Mouse (Mus musculus): ENCODE data around the gene Thap7. TPM values are rescaled to one million over a fixed set of nuclear protein-coding genes. Genes with fewer than 3 reads are reported as not detected.

The Thap7 gene
- 52.7 and 54.0 TPM in 2 replicates for polyA plus RNA-seq (2015; fragmentation: Nextera tagmentation; extraction: Ambion mirVana)

- peak within 1 kb of the TSS; percentile 81 for H3K9ac ChIP-seq
- ATAC-seq, result peak; percentile 97
- H3K9me3 ChIP-seq, result no peaks in the 10 kb centered on the region
- under 1% methylated on average over 67 of the region's 67 CpGs for WGBS
- H3K4me3 ChIP-seq (replicated peaks), result peak within 1 kb of the TSS; percentile 70
- H3K4me1 ChIP-seq (replicated peaks), result peaks cover 17% of the 10 kb centered on the region
- H3K27me3 ChIP-seq (replicated peaks), result no peaks in the 10 kb centered on the region
- H3K36me3 ChIP-seq, result peaks cover 26% of the 10 kb centered on the region
- peak within 1 kb of the TSS; percentile 77 for H3K4me2 ChIP-seq (replicated peaks)
- H3K27ac ChIP-seq, result peak within 1 kb of the TSS; percentile 98
Observed at GRCm38 (mm10) chr16:17530640-17531288, at the start of gene Thap7. Gene Thap7, minus strand, starts transcription at chr16:17531136.

DNA sequence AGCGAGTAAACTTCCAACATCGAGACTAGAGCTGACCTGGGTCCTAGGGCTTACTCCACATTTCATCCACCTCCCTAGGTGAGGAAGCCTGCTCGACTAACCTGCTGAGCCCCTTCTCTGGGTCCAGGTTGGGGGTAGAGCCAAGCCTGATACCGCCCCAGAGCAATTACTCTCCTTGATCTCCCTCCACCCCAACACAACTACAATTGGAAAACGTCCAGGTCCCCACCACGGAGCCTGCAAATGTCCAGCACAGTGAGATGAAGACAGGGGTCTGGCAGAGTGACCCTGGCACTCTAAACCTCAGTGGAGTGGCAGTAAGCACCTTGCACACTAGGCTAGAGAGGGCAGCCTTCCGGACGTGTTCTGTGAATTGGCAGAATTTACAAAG lies 45.9 kb upstream of the Thap7 start:
- 15% methylated on average over 8 of the region's 8 CpGs for WGBS
- Histone ChIP-seq H3K9ac (peak overlapping the region; percentile 73), H3K4me3 (replicated peaks) (peak overlapping the region; percentile 63), H3K27ac (0 out of 2 replicates have a peak overlapping the region, but pooled peaks have one; percentile 44), H3K4me2 (replicated peaks) (peak overlapping the region; percentile 94), H3K9me3 (no peaks in the 10 kb centered on the region), H3K36me3 (no peaks in the 10 kb centered on the region), H3K4me1 (replicated peaks) (no peaks in the 10 kb centered on the region), H3K27me3 (replicated peaks) (peaks cover 3% of the 10 kb centered on the region; the same call in 1 of the 2 replicates)
- no peak for ATAC-seq

- Histone ChIP-seq H3K27ac (peak overlapping the region; percentile 44; the same call in 1 of the 2 replicates), H3K4me2 (replicated peaks) (peak overlapping the region; percentile 94), H3K4me1 (replicated peaks) (no peaks in the 10 kb centered on the region), H3K4me3 (replicated peaks) (peak overlapping the region; percentile 63), H3K9me3 (no peaks in the 10 kb centered on the region), H3K36me3 (no peaks in the 10 kb centered on the region), H3K27me3 (replicated peaks) (peaks cover 3% of the 10 kb centered on the region; the same call in 1 of the 2 replicates), H3K9ac (peak overlapping the region; percentile 73)
- ATAC-seq, result peak; percentile 93
- WGBS, result 14% methylated on average over 45 of the region's 45 CpGs
Observed at GRCm38 (mm10) chr16:17575870-17576824, 45.2 kb upstream of the Thap7 start.

GRCm38 (mm10) chr16:17566186-17566585 lies 35.2 kb upstream of the Thap7 start:
- peaks cover 9% of the 10 kb centered on the region for H3K4me1 ChIP-seq (replicated peaks)
- no peak overlapping the region for H3K4me3 ChIP-seq (replicated peaks)
- no peak overlapping the region for H3K27ac ChIP-seq
- no peak overlapping the region for H3K4me2 ChIP-seq (replicated peaks)
- no peak for ATAC-seq
- WGBS, result 28% methylated on average over 4 of the region's 4 CpGs
- H3K9ac ChIP-seq, result no peak overlapping the region
- H3K27me3 ChIP-seq (replicated peaks), result no peaks in the 10 kb centered on the region
- H3K36me3 ChIP-seq, result no peaks in the 10 kb centered on the region
- no peaks in the 10 kb centered on the region for H3K9me3 ChIP-seq

- no peak overlapping the region for H3K4me3 ChIP-seq (replicated peaks)
- no peak overlapping the region for H3K27ac ChIP-seq
- no peak for ATAC-seq
- no peaks in the 10 kb centered on the region for H3K27me3 ChIP-seq (replicated peaks)
- H3K4me2 ChIP-seq (replicated peaks), result no peak overlapping the region
- H3K9me3 ChIP-seq, result no peaks in the 10 kb centered on the region
- H3K4me1 ChIP-seq (replicated peaks), result peaks cover 16% of the 10 kb centered on the region
- H3K36me3 ChIP-seq, result no peaks in the 10 kb centered on the region
- 34% methylated on average over 3 of the region's 3 CpGs for WGBS
- H3K9ac ChIP-seq, result no peak overlapping the region
Observed at GRCm38 (mm10) chr16:17564771-17565170, 33.8 kb upstream of the Thap7 start.

- Histone ChIP-seq H3K4me2 (replicated peaks) (no peak overlapping the region), H3K27me3 (replicated peaks) (no peaks in the 10 kb centered on the region), H3K9ac (no peak overlapping the region), H3K4me1 (replicated peaks) (peaks cover 20% of the 10 kb centered on the region), H3K9me3 (no peaks in the 10 kb centered on the region), H3K4me3 (replicated peaks) (no peak overlapping the region), H3K36me3 (no peaks in the 10 kb centered on the region), H3K27ac (no peak overlapping the region)
- no peak for ATAC-seq
- WGBS, result 41% methylated on average over 2 of the region's 2 CpGs
Observed at GRCm38 (mm10) chr16:17564221-17564620, 33.3 kb upstream of the Thap7 start.

DNA sequence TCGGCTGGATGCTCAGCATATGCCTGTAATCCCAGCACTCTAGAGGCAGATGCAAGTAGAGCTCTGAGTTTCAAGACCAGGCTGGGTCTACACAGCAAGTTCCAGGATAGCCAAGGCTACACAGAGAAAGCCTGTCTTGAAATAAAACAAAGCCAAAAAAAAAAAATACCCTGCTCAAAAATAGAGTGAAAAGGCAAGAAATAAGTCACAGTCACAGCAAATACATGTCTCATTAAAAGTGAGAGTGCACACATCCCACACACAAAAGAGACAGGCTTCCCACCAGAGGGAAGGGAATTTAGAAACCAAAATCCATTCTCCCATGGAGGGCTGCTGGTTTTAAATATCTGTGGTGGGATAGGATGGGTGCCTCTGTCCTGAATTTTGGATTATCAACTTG lies 32.6 kb upstream of the Thap7 start:
- no peaks in the 10 kb centered on the region for H3K36me3 ChIP-seq
- no peak overlapping the region for H3K4me2 ChIP-seq (replicated peaks)
- H3K9me3 ChIP-seq, result no peaks in the 10 kb centered on the region
- no peak overlapping the region for H3K27ac ChIP-seq
- no peaks in the 10 kb centered on the region for H3K27me3 ChIP-seq (replicated peaks)
- 9% methylated on average over 1 of the region's 1 CpGs for WGBS
- no peak for ATAC-seq
- no peak overlapping the region for H3K4me3 ChIP-seq (replicated peaks)
- H3K4me1 ChIP-seq (replicated peaks), result peaks cover 27% of the 10 kb centered on the region
- no peak overlapping the region for H3K9ac ChIP-seq

DNA sequence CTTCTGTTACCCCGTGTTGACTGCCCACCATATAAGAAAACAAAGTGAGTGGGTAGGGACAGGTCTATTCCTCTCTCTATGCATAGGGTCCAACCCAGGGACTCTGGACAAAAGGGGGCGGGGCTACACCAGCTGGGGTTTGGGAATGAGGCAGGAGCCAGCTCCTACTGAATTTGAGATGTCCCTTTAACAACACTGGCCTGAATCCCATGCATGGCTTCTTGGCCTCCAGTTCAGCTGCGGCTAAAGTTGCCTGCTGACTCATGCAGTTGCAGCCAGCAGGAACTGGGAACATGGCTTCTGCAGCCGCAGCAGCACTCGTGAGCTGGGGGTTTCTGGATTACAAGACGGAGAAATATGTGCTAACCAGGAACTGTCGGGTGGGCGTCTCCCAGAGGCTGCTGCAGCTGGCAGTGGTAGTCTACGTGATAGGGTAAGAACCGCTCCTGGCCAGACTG lies 30.8 kb upstream of the Thap7 start, which contains the start of gene P2rx6:
TSS of gene P2rx6 (plus strand) at position 135 of the 458 bp plus-strand sequence.
- ATAC-seq, result peak; percentile 44
- Histone ChIP-seq H3K27me3 (replicated peaks) (no peaks in the 10 kb centered on the region), H3K9me3 (no peaks in the 10 kb centered on the region), H3K4me2 (replicated peaks) (peak within 1 kb of the TSS; percentile 56), H3K27ac (peak within 1 kb of the TSS; percentile 60), H3K9ac (peak within 1 kb of the TSS; percentile 17; the same call in 1 of the 2 replicates), H3K36me3 (no peaks in the 10 kb centered on the region), H3K4me3 (replicated peaks) (peak within 1 kb of the TSS; percentile 20), H3K4me1 (replicated peaks) (peaks cover 32% of the 10 kb centered on the region)
- 5% methylated on average over 10 of the region's 10 CpGs for WGBS

GRCm38 (mm10) chr16:17561128-17561750 lies 30.3 kb upstream of the Thap7 start, which contains the start of gene Lrrc74b:
Gene Lrrc74b, minus strand, starts transcription at chr16:17561247.
- peak; percentile 76 for ATAC-seq
- WGBS, result 3% methylated on average over 22 of the region's 22 CpGs
- Histone ChIP-seq H3K36me3 (no peaks in the 10 kb centered on the region), H3K27ac (peak within 1 kb of the TSS; percentile 60), H3K27me3 (replicated peaks) (no peaks in the 10 kb centered on the region), H3K4me2 (replicated peaks) (peak within 1 kb of the TSS; percentile 56), H3K4me3 (replicated peaks) (peak within 1 kb of the TSS; percentile 20), H3K9me3 (no peaks in the 10 kb centered on the region), H3K9ac (peak within 1 kb of the TSS; percentile 17; the same call in 1 of the 2 replicates), H3K4me1 (replicated peaks) (peaks cover 32% of the 10 kb centered on the region)

DNA sequence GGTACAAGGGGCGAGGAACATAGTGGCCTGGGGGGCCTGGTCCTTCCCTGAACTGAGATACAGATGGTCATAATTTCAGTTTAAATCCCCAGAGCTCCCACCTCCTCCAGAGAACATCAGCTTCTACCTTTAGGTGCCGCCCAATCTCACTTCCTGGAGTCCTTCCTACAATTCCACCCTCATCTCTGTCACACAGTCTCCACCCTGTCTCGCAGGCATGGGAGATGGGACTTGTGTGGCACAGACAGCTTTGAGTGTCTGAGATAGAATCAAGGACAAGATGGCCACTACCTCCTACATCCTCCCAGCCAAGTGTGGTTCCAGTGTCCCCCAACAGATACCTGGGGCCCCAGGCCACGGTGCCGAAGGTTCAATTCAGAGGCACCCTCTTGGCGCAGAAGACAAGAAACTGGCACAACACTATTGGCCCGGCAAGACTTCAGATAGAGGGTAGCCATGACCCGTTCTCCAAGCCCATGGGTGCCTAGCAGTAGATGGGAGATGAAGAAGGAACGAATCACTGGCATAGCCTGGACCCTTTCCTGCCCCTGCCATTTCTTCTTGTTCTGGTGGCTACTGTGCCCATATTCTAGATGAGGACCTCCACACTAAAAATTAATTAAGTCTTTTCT lies 28.6 kb upstream of the Thap7 start:
- Histone ChIP-seq H3K4me3 (replicated peaks) (no peak overlapping the region), H3K36me3 (no peaks in the 10 kb centered on the region), H3K4me1 (replicated peaks) (peaks cover 40% of the 10 kb centered on the region), H3K27me3 (replicated peaks) (no peaks in the 10 kb centered on the region), H3K9me3 (no peaks in the 10 kb centered on the region), H3K27ac (no peak overlapping the region), H3K4me2 (replicated peaks) (peak overlapping the region; percentile 51), H3K9ac (no peak overlapping the region)
- 77% methylated on average over 9 of the region's 9 CpGs for WGBS
- ATAC-seq, result no peak

GRCm38 (mm10) chr16:17558811-17559210 lies 27.9 kb upstream of the Thap7 start:
- ATAC-seq, result peak; percentile 16; the same call in 1 of the 2 replicates
- no peak overlapping the region for H3K4me3 ChIP-seq (replicated peaks)
- no peaks in the 10 kb centered on the region for H3K36me3 ChIP-seq
- H3K27me3 ChIP-seq (replicated peaks), result no peaks in the 10 kb centered on the region
- H3K9ac ChIP-seq, result no peak overlapping the region
- H3K4me2 ChIP-seq (replicated peaks), result peak overlapping the region; percentile 51
- WGBS, result 3% methylated on average over 5 of the region's 5 CpGs
- H3K9me3 ChIP-seq, result no peaks in the 10 kb centered on the region
- H3K27ac ChIP-seq, result no peak overlapping the region
- H3K4me1 ChIP-seq (replicated peaks), result peaks cover 47% of the 10 kb centered on the region
